Mouse (Mus musculus): ENCODE measurements at regions not wholly inside any gene's neighbourhood (a gene's known extent, or its start where the extent isn't known, plus 50 kb on each side); places are given as distances from the start of the nearest gene placed in this dataset.

GRCm38 (mm10) chr16:76864392-76864791 is 149.1 kb upstream of the Usp25 start:
- WGBS = 89% methylated on average over 3 of the region's 3 CpGs

GRCm38 (mm10) chr16:76855797-76856196 is 157.7 kb upstream of the Usp25 start:
- H3K27ac ChIP-seq (ENCODE audit: low read length) = no peak overlapping the region
- no peak for ATAC-seq (replicated peaks; ENCODE audit: extremely low read depth, insufficient read depth, low FRiP score)
- H3K4me3 ChIP-seq (ENCODE audit: low read length) = no peak overlapping the region
- WGBS = 93% methylated on average over 2 of the region's 2 CpGs
- no peak overlapping the region for H3K4me2 ChIP-seq (ENCODE audit: low read depth, low read length)
- no peak overlapping the region for H3K9ac ChIP-seq (ENCODE audit: low read length)
- H3K36me3 ChIP-seq (ENCODE audit: control insufficient read depth, insufficient read depth) = no peaks in the 10 kb centered on the region
- no peaks in the 10 kb centered on the region for H3K9me3 ChIP-seq (replicated peaks; ENCODE audit: control insufficient read depth, low read length)
- no peaks in the 10 kb centered on the region for H3K27me3 ChIP-seq (ENCODE audit: control insufficient read depth, insufficient read depth, low read length)
- no peaks in the 10 kb centered on the region for H3K4me1 ChIP-seq (ENCODE audit: control insufficient read depth, insufficient read depth, low read length)

More at GRCm38 (mm10) chr16:76864392-76864791, 149.1 kb upstream of the Usp25 start:
- no peak overlapping the region for H3K27ac ChIP-seq (ENCODE audit: low read length)
- no peak overlapping the region for H3K4me2 ChIP-seq (ENCODE audit: low read depth, low read length)
- no peaks in the 10 kb centered on the region for H3K27me3 ChIP-seq (ENCODE audit: control insufficient read depth, insufficient read depth, low read length)
- no peak for ATAC-seq (replicated peaks; ENCODE audit: extremely low read depth, insufficient read depth, low FRiP score)
- no peak overlapping the region for H3K9ac ChIP-seq (ENCODE audit: low read length)
- no peak overlapping the region for H3K4me3 ChIP-seq (ENCODE audit: low read length)
- H3K9me3 ChIP-seq (replicated peaks; ENCODE audit: control insufficient read depth, low read length) = no peaks in the 10 kb centered on the region
- H3K36me3 ChIP-seq (ENCODE audit: control insufficient read depth, insufficient read depth) = no peaks in the 10 kb centered on the region
- 0 out of 2 replicates have a peak, but pooled peaks cover 2% of the 10 kb centered on the region for H3K4me1 ChIP-seq (ENCODE audit: control insufficient read depth, insufficient read depth, low read length)

GRCm38 (mm10) chr16:76851396-76851795 is 162.1 kb upstream of the Usp25 start:
- ATAC-seq (replicated peaks; ENCODE audit: extremely low read depth, insufficient read depth, low FRiP score) = no peak
- H3K27me3 ChIP-seq (ENCODE audit: control insufficient read depth, insufficient read depth, low read length) = no peaks in the 10 kb centered on the region
- H3K4me3 ChIP-seq (ENCODE audit: low read length) = no peak overlapping the region
- H3K27ac ChIP-seq (ENCODE audit: low read length) = no peak overlapping the region
- no peaks in the 10 kb centered on the region for H3K4me1 ChIP-seq (ENCODE audit: control insufficient read depth, insufficient read depth, low read length)
- H3K4me2 ChIP-seq (ENCODE audit: low read depth, low read length) = no peak overlapping the region
- no peaks in the 10 kb centered on the region for H3K9me3 ChIP-seq (replicated peaks; ENCODE audit: control insufficient read depth, low read length)
- H3K9ac ChIP-seq (ENCODE audit: low read length) = no peak overlapping the region
- no peaks in the 10 kb centered on the region for H3K36me3 ChIP-seq (ENCODE audit: control insufficient read depth, insufficient read depth)
- 72% methylated on average over 3 of the region's 3 CpGs for WGBS

- Histone ChIP-seq H3K4me3 (ENCODE audit: low read length) (no peak overlapping the region), H3K36me3 (ENCODE audit: control insufficient read depth, insufficient read depth) (no peaks in the 10 kb centered on the region), H3K27ac (ENCODE audit: low read length) (no peak overlapping the region), H3K9ac (ENCODE audit: low read length) (no peak overlapping the region), H3K9me3 (replicated peaks; ENCODE audit: control insufficient read depth, low read length) (no peaks in the 10 kb centered on the region), H3K4me1 (ENCODE audit: control insufficient read depth, insufficient read depth, low read length) (no peaks in the 10 kb centered on the region), H3K27me3 (ENCODE audit: control insufficient read depth, insufficient read depth, low read length) (no peaks in the 10 kb centered on the region), H3K4me2 (ENCODE audit: low read depth, low read length) (no peak overlapping the region)
- no peak for ATAC-seq (replicated peaks; ENCODE audit: extremely low read depth, insufficient read depth, low FRiP score)
- WGBS = 76% methylated on average over 4 of the region's 4 CpGs
These were observed 176.1 kb upstream of the Usp25 start for GRCm38 (mm10) chr16:76837450-76837849.

- no peaks in the 10 kb centered on the region for H3K9me3 ChIP-seq (replicated peaks; ENCODE audit: control insufficient read depth, low read length)
- 28% methylated on average over 3 of the region's 3 CpGs for WGBS
- H3K36me3 ChIP-seq (ENCODE audit: control insufficient read depth, insufficient read depth) = no peaks in the 10 kb centered on the region
- no peak overlapping the region for H3K27ac ChIP-seq (ENCODE audit: low read length)
- no peak for ATAC-seq (replicated peaks; ENCODE audit: extremely low read depth, insufficient read depth, low FRiP score)
- H3K4me2 ChIP-seq (ENCODE audit: low read depth, low read length) = no peak overlapping the region
- no peaks in the 10 kb centered on the region for H3K27me3 ChIP-seq (ENCODE audit: control insufficient read depth, insufficient read depth, low read length)
- no peaks in the 10 kb centered on the region; the same call in 1 of the 2 replicates for H3K4me1 ChIP-seq (ENCODE audit: control insufficient read depth, insufficient read depth, low read length)
- H3K4me3 ChIP-seq (ENCODE audit: low read length) = no peak overlapping the region
- H3K9ac ChIP-seq (ENCODE audit: low read length) = no peak overlapping the region
These were observed 183.1 kb upstream of the Usp25 start for GRCm38 (mm10) chr16:76830371-76830770.

GRCm38 (mm10) chr16:76827674-76828441 is 185.6 kb upstream of the Usp25 start:
- no peak overlapping the region for H3K27ac ChIP-seq (ENCODE audit: low read length)
- H3K4me1 ChIP-seq (ENCODE audit: control insufficient read depth, insufficient read depth, low read length) = no peaks in the 10 kb centered on the region; the same call in 1 of the 2 replicates
- no peaks in the 10 kb centered on the region for H3K36me3 ChIP-seq (ENCODE audit: control insufficient read depth, insufficient read depth)
- no peak overlapping the region for H3K4me3 ChIP-seq (ENCODE audit: low read length)
- WGBS = 80% methylated on average over 7 of the region's 7 CpGs
- H3K9ac ChIP-seq (ENCODE audit: low read length) = no peak overlapping the region
- no peak overlapping the region for H3K4me2 ChIP-seq (ENCODE audit: low read depth, low read length)
- no peaks in the 10 kb centered on the region for H3K27me3 ChIP-seq (ENCODE audit: control insufficient read depth, insufficient read depth, low read length)
- H3K9me3 ChIP-seq (replicated peaks; ENCODE audit: control insufficient read depth, low read length) = no peaks in the 10 kb centered on the region
- ATAC-seq (replicated peaks; ENCODE audit: extremely low read depth, insufficient read depth, low FRiP score) = no peak

- H3K4me1 ChIP-seq (ENCODE audit: control insufficient read depth, insufficient read depth, low read length) = no peaks in the 10 kb centered on the region
- ATAC-seq (replicated peaks; ENCODE audit: extremely low read depth, insufficient read depth, low FRiP score) = no peak
- no peaks in the 10 kb centered on the region for H3K9me3 ChIP-seq (replicated peaks; ENCODE audit: control insufficient read depth, low read length)
- H3K27me3 ChIP-seq (ENCODE audit: control insufficient read depth, insufficient read depth, low read length) = no peaks in the 10 kb centered on the region
- no peak overlapping the region for H3K9ac ChIP-seq (ENCODE audit: low read length)
- H3K4me2 ChIP-seq (ENCODE audit: low read depth, low read length) = no peak overlapping the region
- 90% methylated on average over 10 of the region's 10 CpGs for WGBS
- H3K36me3 ChIP-seq (ENCODE audit: control insufficient read depth, insufficient read depth) = no peaks in the 10 kb centered on the region
- H3K4me3 ChIP-seq (ENCODE audit: low read length) = no peak overlapping the region
- H3K27ac ChIP-seq (ENCODE audit: low read length) = no peak overlapping the region
These were observed 192.2 kb upstream of the Usp25 start for GRCm38 (mm10) chr16:76821261-76821660.

- H3K27me3 ChIP-seq (ENCODE audit: control insufficient read depth, insufficient read depth, low read length) = no peaks in the 10 kb centered on the region
- 0 out of 2 replicates have a peak, but pooled peaks cover 3% of the 10 kb centered on the region for H3K4me1 ChIP-seq (ENCODE audit: control insufficient read depth, insufficient read depth, low read length)
- no peak overlapping the region for H3K4me3 ChIP-seq (ENCODE audit: low read length)
- H3K9me3 ChIP-seq (replicated peaks; ENCODE audit: control insufficient read depth, low read length) = no peaks in the 10 kb centered on the region
- H3K4me2 ChIP-seq (ENCODE audit: low read depth, low read length) = no peak overlapping the region
- H3K27ac ChIP-seq (ENCODE audit: low read length) = no peak overlapping the region
- H3K9ac ChIP-seq (ENCODE audit: low read length) = no peak overlapping the region
- no peak for ATAC-seq (replicated peaks; ENCODE audit: extremely low read depth, insufficient read depth, low FRiP score)
- 80% methylated on average over 17 of the region's 17 CpGs for WGBS
- H3K36me3 ChIP-seq (ENCODE audit: control insufficient read depth, insufficient read depth) = no peaks in the 10 kb centered on the region
These were observed 197.2 kb upstream of the Usp25 start for GRCm38 (mm10) chr16:76816056-76816885.

GRCm38 (mm10) chr16:76803725-76804124 is 209.8 kb upstream of the Usp25 start:
- Histone ChIP-seq H3K36me3 (ENCODE audit: control insufficient read depth, insufficient read depth) (no peaks in the 10 kb centered on the region), H3K9ac (ENCODE audit: low read length) (no peak overlapping the region), H3K4me1 (ENCODE audit: control insufficient read depth, insufficient read depth, low read length) (no peaks in the 10 kb centered on the region), H3K4me3 (ENCODE audit: low read length) (no peak overlapping the region), H3K4me2 (ENCODE audit: low read depth, low read length) (no peak overlapping the region), H3K9me3 (replicated peaks; ENCODE audit: control insufficient read depth, low read length) (no peaks in the 10 kb centered on the region), H3K27me3 (ENCODE audit: control insufficient read depth, insufficient read depth, low read length) (no peaks in the 10 kb centered on the region), H3K27ac (ENCODE audit: low read length) (no peak overlapping the region)
- no peak for ATAC-seq (replicated peaks; ENCODE audit: extremely low read depth, insufficient read depth, low FRiP score)
- 33% methylated on average over 3 of the region's 3 CpGs for WGBS

All from heart, embryonic 16.5 days (tissue).